Mouse (Mus musculus) limb, embryonic 13.5 days (tissue): Measurements from ENCODE around the gene Cdk14. TPM values are rescaled to one million over a fixed set of nuclear protein-coding genes. Genes with fewer than 3 reads are reported as not detected.

Source experiments
- ATAC-seq: fragments of 200-750 bp; cut with Nextera tagmentation; 2 replicates; pipeline ENCODE4 v1.8.0; 2017; ENCODE audit warnings: low read depth, moderate number of reproducible peaks, moderate TSS enrichment; ENCODE audit not compliant: low FRiP score
- H3K27ac ChIP-seq: fragments of 300-500 bp; sonication (generic); 2 replicates; pipeline ENCODE4 v1.5.1; 2015; ENCODE audit warnings: inconsistent platforms, mild to moderate bottlenecking, moderate library complexity
- H3K27me3 ChIP-seq: fragments of 300-500 bp; sonication (generic); 2 replicates; pipeline ENCODE4 v1.6.1; 2015; ENCODE audit warnings: mild to moderate bottlenecking, inconsistent platforms
- H3K36me3 ChIP-seq: fragments of 300-500 bp; sonication (generic); 2 replicates; pipeline ENCODE4 v1.6.1; 2015; ENCODE audit warnings: inconsistent platforms, mild to moderate bottlenecking, moderate library complexity
- H3K4me1 ChIP-seq: fragments of 300-500 bp; sonication (generic); 2 replicates; pipeline ENCODE4 v1.6.1; 2015; ENCODE audit warnings: inconsistent platforms
- H3K4me2 ChIP-seq: fragments of 300-500 bp; sonication (generic); replicated peaks from 2 replicates; pipeline ENCODE4 v1.6.1; 2015; ENCODE audit warnings: inconsistent platforms, mild to moderate bottlenecking, moderate library complexity
- H3K4me3 ChIP-seq: fragments of 300-500 bp; sonication (generic); 2 replicates; pipeline ENCODE4 v1.5.1; 2015; ENCODE audit warnings: moderate library complexity, mild to moderate bottlenecking, inconsistent platforms
- H3K9ac ChIP-seq: fragments of 300-500 bp; sonication (generic); 2 replicates; pipeline ENCODE4 v1.6.1; 2015; ENCODE audit warnings: mild to moderate bottlenecking, inconsistent platforms
- H3K9me3 ChIP-seq: fragments of 300-500 bp; sonication (generic); 2 replicates; pipeline ENCODE4 v1.6.1; 2016; ENCODE audit warnings: inconsistent platforms
- WGBS: fragments of 180-500 bp; shearing (Covaris S2); methylation state at CpG from one replicate; pipeline ENCODE4 v1.1.7; 2015; 5-methylcytosine and 5-hydroxymethylcytosine counted together
- polyA plus RNA-seq: library from polyadenylated mRNA; unstranded; fragments of >200 nt; fragmentation: Nextera tagmentation; extraction: Ambion mirVana; gene quantifications from 2 replicates; pipeline ENCODE4 v1.2.1, GENCODE M21; 2015

Cdk14 gene
- polyA plus RNA-seq, 1 experiment from 2014 or later, result 23.2 TPM

DNA sequence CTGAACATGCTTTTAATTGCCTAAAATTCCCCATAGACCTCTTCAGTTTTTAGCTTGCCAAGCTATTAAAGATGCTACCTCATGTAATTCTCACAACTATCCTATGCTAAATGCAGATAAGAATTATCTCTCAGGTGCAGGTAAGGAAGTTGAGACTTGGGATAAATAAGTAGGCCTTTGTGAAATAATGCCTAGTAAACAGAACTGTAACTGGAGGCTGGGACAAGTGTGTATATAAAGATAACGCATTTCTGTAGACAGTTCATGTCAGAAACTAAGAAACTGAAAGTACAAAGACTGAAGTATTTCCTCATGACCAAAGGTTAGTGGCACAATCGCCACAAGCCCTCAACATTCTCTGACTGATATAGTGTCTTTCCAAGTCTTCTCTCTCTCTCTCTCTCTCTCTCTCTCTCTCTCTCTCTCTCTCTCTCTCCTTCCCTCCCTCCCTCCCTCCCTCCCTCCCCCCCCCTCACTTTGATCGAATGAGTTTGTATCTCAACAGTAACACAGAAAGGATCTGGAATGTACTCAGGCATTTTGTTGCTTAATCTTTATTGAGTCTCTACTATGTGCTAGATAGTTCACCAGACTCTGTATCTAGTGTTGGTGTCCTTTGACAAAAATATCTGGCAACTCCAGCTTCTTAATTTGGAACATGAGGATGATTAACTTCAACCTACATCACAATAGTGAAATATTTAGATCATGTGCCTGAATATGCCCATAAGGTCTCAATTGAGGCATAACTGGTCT lies 233.9 kb downstream of the Cdk14 start:
- Histone ChIP-seq H3K9ac (no peak overlapping the region), H3K36me3 (no peaks in the 10 kb centered on the region), H3K9me3 (no peaks in the 10 kb centered on the region), H3K27ac (no peak overlapping the region), H3K4me3 (no peak overlapping the region), H3K4me2 (no peak overlapping the region), H3K4me1 (no peaks in the 10 kb centered on the region), H3K27me3 (no peaks in the 10 kb centered on the region)
- 84% methylated on average over 3 of the region's 3 CpGs for WGBS
- no peak for ATAC-seq

GRCm38 (mm10) chr5:5185521-5185920 lies 234.6 kb downstream of the Cdk14 start:
- no peak overlapping the region for H3K4me2 ChIP-seq
- H3K9ac ChIP-seq, result no peak overlapping the region
- no peaks in the 10 kb centered on the region for H3K4me1 ChIP-seq
- no peaks in the 10 kb centered on the region for H3K36me3 ChIP-seq
- H3K27me3 ChIP-seq, result no peaks in the 10 kb centered on the region
- no peak overlapping the region for H3K27ac ChIP-seq
- H3K4me3 ChIP-seq, result no peak overlapping the region
- no peaks in the 10 kb centered on the region for H3K9me3 ChIP-seq
- ATAC-seq, result no peak

DNA sequence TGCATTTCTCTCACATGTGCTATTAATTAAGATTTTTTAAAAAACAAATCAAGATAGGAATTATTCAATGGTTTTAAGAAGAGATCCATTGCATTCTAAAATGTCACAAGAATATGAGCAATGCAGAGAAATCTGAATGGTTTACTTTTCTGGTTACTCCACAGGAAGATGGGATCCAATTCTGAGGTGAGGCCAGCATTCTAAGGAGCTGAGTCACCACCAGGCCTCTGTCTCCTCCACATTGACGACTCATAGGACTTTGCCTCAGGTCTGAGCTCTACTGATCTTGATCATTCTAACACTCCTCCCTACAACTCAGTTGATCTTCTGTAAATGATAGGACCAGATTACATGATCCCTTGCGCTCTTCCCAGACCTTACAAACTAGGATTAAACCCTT lies 239.4 kb downstream of the Cdk14 start:
- WGBS, result 72% methylated on average over 2 of the region's 2 CpGs
- no peak overlapping the region for H3K9ac ChIP-seq
- peak; percentile 57; the same call in 1 of the 2 replicates for ATAC-seq
- no peak overlapping the region for H3K4me3 ChIP-seq
- H3K36me3 ChIP-seq, result no peaks in the 10 kb centered on the region
- no peaks in the 10 kb centered on the region for H3K27me3 ChIP-seq
- H3K4me1 ChIP-seq, result 0 out of 2 replicates have a peak, but pooled peaks cover 4% of the 10 kb centered on the region
- no peak overlapping the region for H3K27ac ChIP-seq
- H3K9me3 ChIP-seq, result no peaks in the 10 kb centered on the region
- no peak overlapping the region for H3K4me2 ChIP-seq

DNA sequence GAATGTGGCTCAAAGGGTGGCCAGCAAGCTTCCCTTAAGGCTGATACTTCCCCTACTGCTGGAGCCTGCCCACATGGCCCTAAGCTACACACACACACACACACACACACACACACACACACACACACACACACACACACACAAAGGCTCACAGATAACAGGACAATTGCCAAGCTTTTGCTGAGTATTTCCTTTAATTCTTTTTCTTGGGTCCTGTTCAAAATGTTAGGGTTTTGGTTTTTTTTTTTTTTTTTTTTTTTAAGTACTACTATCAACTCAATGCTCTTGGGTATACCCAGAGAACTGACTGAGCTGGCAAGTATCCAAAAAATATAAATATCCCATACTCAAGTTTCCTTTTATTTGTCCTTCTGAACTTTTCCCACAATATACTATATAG lies 239.8 kb downstream of the Cdk14 start:
- peak; percentile 78; the same call in 1 of the 2 replicates for ATAC-seq
- Histone ChIP-seq H3K27ac (no peak overlapping the region), H3K4me2 (no peak overlapping the region), H3K9ac (no peak overlapping the region), H3K36me3 (no peaks in the 10 kb centered on the region), H3K4me3 (no peak overlapping the region), H3K9me3 (no peaks in the 10 kb centered on the region), H3K4me1 (peaks cover 4% of the 10 kb centered on the region; the same call in 1 of the 2 replicates), H3K27me3 (no peaks in the 10 kb centered on the region)

- Histone ChIP-seq H3K4me1 (peaks cover 12% of the 10 kb centered on the region), H3K27ac (no peak overlapping the region), H3K27me3 (no peaks in the 10 kb centered on the region), H3K4me2 (no peak overlapping the region), H3K9ac (no peak overlapping the region), H3K9me3 (no peaks in the 10 kb centered on the region), H3K4me3 (no peak overlapping the region), H3K36me3 (no peaks in the 10 kb centered on the region)
- no peak for ATAC-seq
- 53% methylated on average over 10 of the region's 10 CpGs for WGBS
Measured at GRCm38 (mm10) chr5:5176052-5176451, 244.1 kb downstream of the Cdk14 start.

DNA sequence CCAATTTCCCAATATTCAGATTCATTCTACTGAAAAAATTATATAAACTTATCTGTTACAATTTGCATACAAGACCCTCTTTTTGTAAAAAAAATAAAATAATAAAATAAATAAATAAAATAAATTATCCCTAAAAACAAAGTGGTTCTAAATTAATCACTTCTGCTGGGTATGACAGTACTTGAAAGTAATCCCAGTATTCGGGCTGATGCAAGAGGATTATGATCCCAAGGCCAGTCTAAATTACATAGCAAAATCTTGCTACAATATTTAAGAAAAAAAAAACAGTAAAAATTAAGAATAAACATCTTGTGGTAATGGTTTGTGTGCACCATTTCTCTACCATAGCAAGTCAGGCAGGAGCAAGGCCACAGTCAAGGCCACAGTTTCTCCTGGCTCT lies 244.5 kb downstream of the Cdk14 start:
- WGBS, result 68% methylated on average over 1 of the region's 1 CpGs
- Histone ChIP-seq H3K4me1 (peaks cover 12% of the 10 kb centered on the region), H3K9ac (no peak overlapping the region), H3K36me3 (no peaks in the 10 kb centered on the region), H3K27ac (no peak overlapping the region), H3K4me3 (no peak overlapping the region), H3K9me3 (no peaks in the 10 kb centered on the region), H3K4me2 (no peak overlapping the region), H3K27me3 (no peaks in the 10 kb centered on the region)
- no peak for ATAC-seq

- no peak for ATAC-seq
- 21% methylated on average over 1 of the region's 1 CpGs for WGBS
- peaks cover 10% of the 10 kb centered on the region for H3K4me1 ChIP-seq
- no peak overlapping the region for H3K4me3 ChIP-seq
- no peak overlapping the region for H3K27ac ChIP-seq
- H3K4me2 ChIP-seq, result no peak overlapping the region
- no peaks in the 10 kb centered on the region for H3K27me3 ChIP-seq
- no peak overlapping the region for H3K9ac ChIP-seq
- H3K36me3 ChIP-seq, result no peaks in the 10 kb centered on the region
- H3K9me3 ChIP-seq, result no peaks in the 10 kb centered on the region
Measured at GRCm38 (mm10) chr5:5175090-5175489, 245.0 kb downstream of the Cdk14 start.

DNA sequence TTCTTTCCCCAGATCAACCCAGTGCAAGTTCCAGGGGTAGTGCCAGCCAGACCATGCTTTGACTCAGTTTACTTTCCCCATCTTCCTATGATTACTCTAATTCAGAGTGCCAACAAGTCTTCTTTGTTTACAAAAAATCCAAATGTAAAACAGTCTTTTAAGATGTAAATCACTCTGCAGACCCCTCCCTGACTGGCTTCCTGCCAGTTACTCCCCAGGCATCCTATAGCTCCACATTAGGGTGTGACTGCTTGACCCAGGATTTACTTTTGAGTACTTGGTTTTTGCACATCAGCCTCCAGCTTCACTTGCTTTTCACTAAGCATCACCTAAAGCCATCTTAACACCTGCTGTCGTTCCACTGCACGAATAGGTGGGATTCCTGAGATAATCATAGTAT lies 254.0 kb downstream of the Cdk14 start:
- Histone ChIP-seq H3K9ac (no peak overlapping the region), H3K4me1 (no peaks in the 10 kb centered on the region), H3K27ac (no peak overlapping the region), H3K27me3 (no peaks in the 10 kb centered on the region), H3K9me3 (no peaks in the 10 kb centered on the region), H3K36me3 (no peaks in the 10 kb centered on the region), H3K4me3 (no peak overlapping the region), H3K4me2 (no peak overlapping the region)
- ATAC-seq, result no peak
- 35% methylated on average over 2 of the region's 2 CpGs for WGBS

GRCm38 (mm10) chr5:5164326-5164725 lies 255.8 kb downstream of the Cdk14 start:
- Histone ChIP-seq H3K9me3 (no peaks in the 10 kb centered on the region), H3K4me3 (no peak overlapping the region), H3K27ac (no peak overlapping the region), H3K36me3 (no peaks in the 10 kb centered on the region), H3K4me1 (no peaks in the 10 kb centered on the region), H3K27me3 (no peaks in the 10 kb centered on the region), H3K4me2 (no peak overlapping the region), H3K9ac (no peak overlapping the region)
- no peak for ATAC-seq
- 93% methylated on average over 5 of the region's 5 CpGs for WGBS

DNA sequence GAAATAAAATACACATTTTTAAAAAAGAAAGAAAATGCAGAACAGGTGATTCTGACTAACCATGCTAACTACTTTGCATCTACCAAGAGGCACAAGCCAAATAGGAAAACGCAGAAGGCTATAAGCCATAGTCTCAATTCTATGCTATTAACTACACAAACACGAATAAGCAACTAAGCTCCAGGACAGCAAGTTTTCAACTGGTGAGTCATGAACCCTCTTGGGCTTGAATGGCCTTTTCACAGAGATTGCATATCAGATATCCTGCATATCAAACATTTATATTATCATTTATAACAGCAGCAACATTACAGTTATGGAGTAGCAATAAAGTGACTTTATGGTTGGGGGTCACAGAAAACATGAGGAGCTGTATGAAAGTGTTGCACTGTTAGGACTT lies 256.3 kb downstream of the Cdk14 start:
- no peaks in the 10 kb centered on the region for H3K4me1 ChIP-seq
- no peak for ATAC-seq
- H3K4me2 ChIP-seq, result no peak overlapping the region
- no peak overlapping the region for H3K4me3 ChIP-seq
- H3K9me3 ChIP-seq, result no peaks in the 10 kb centered on the region
- H3K9ac ChIP-seq, result no peak overlapping the region
- H3K27me3 ChIP-seq, result no peaks in the 10 kb centered on the region
- no peak overlapping the region for H3K27ac ChIP-seq
- 79% methylated on average over 2 of the region's 2 CpGs for WGBS
- H3K36me3 ChIP-seq, result no peaks in the 10 kb centered on the region

DNA sequence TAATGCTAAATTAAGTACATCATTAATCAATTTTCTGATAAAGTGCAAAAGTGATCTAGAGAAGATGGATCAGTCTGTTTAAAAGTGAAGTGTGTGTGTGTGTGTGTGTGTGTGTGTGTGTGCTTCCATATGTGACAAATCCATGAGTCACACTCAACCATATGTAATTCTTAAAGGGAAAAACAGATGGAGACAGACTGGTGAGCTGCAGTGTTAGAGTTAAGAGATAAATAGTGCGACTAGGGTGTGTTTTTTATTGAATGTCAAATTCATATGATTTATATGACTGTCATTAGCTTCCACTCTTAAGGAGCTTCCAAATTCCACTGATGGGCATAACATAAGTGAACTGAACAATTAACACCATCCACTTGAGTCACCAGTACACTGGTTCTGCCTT lies 260.6 kb downstream of the Cdk14 start:
- 73% methylated on average over 1 of the region's 1 CpGs for WGBS
- no peak overlapping the region for H3K4me3 ChIP-seq
- no peaks in the 10 kb centered on the region for H3K4me1 ChIP-seq
- no peak overlapping the region for H3K4me2 ChIP-seq
- no peaks in the 10 kb centered on the region for H3K36me3 ChIP-seq
- no peak overlapping the region for H3K27ac ChIP-seq
- no peaks in the 10 kb centered on the region for H3K9me3 ChIP-seq
- no peak for ATAC-seq
- H3K9ac ChIP-seq, result no peak overlapping the region
- H3K27me3 ChIP-seq, result no peaks in the 10 kb centered on the region

GRCm38 (mm10) chr5:5139855-5140254 lies 280.3 kb downstream of the Cdk14 start:
- Histone ChIP-seq H3K4me3 (no peak overlapping the region), H3K27ac (no peak overlapping the region), H3K27me3 (no peaks in the 10 kb centered on the region), H3K36me3 (no peaks in the 10 kb centered on the region), H3K4me2 (no peak overlapping the region), H3K9me3 (no peaks in the 10 kb centered on the region), H3K9ac (no peak overlapping the region), H3K4me1 (no peaks in the 10 kb centered on the region)
- ATAC-seq, result no peak
- WGBS, result 81% methylated on average over 5 of the region's 5 CpGs

DNA sequence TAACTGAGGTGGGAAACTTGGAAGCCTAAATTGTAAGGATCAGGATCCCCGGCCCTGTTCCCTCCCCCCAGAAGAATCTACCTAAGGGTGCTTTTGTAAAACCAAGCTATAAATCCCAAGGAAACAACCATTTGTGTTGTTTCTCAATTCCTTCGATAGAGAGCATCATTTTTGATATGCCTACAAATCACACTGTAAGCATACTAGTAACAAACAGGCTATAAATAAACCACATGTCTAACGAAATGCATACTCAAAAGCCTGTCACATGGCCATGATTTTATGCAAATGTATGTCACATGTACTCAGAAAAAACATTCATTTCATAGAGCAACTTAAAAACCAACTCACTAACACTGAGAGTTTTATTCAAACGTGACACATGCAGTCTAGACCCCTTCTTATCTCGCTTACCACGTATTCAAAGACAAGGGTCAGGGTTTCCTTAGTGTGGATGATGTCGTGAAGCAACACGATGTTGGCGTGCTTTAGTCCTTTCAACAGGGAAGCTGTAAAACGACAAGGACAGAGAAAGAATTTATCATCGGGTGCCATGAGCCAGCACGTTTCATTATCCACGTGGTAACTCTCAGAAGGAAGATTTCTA lies 285.1 kb downstream of the Cdk14 start:
- H3K36me3 ChIP-seq, result no peaks in the 10 kb centered on the region

More for the DNA sequence above, 285.1 kb downstream of the Cdk14 start:
- no peak overlapping the region for H3K27ac ChIP-seq
- ATAC-seq, result no peak
- 82% methylated on average over 13 of the region's 13 CpGs for WGBS
- no peak overlapping the region for H3K9ac ChIP-seq
- H3K4me1 ChIP-seq, result no peaks in the 10 kb centered on the region
- H3K4me3 ChIP-seq, result no peak overlapping the region
- H3K27me3 ChIP-seq, result no peaks in the 10 kb centered on the region
- no peaks in the 10 kb centered on the region for H3K9me3 ChIP-seq
- no peak overlapping the region for H3K4me2 ChIP-seq
